ENCODE assay signal across 13 mouse cellular contexts in genomic region chr2:115131746-115132145, GRCm38 (mm10).
DNase-seq lines count a peak whose midpoint lies in the region; ATAC-seq and TF ChIP-seq lines count a peak whose summit lies in the region.
"Had no signal": no experiment of that assay in that cellular context is flagged by ENCODE, and none has a peak within 500 bp of the region (broad histone marks: within the 10 kb centered on the region; RNA-seq: fewer than 3 reads in every experiment).

No protein-coding gene starts in this region.

- H3K27me3 ChIP-seq in hindbrain, embryonic 10.5 days (ENCODE audit: insufficient read depth, poor library complexity, severe bottlenecking), result peaks cover 6% of the 10 kb centered on the region; the same call in 1 of the 2 replicates
- H3K27me3 ChIP-seq in hindbrain, postnatal 0 days (ENCODE audit: insufficient read depth, low read length), result no peaks in the 10 kb centered on the region
- H3K27me3 ChIP-seq in hindbrain, embryonic 13.5 days, result peaks cover 3% of the 10 kb centered on the region; the same call in 1 of the 2 replicates
- H3K27me3 ChIP-seq: megakaryocyte, embryonic 14.5 days; neural tube, embryonic 13.5 days had no signal

- no peak for TF ChIP-seq CTCF in hindbrain, postnatal 0 days (IDR thresholded peaks at IDR 0.05; ENCODE audit: low read depth)

- peak; percentile 3 for DNase-seq in hindbrain, embryonic 10.5 days (ENCODE audit: low spot score)
- no peak for DNase-seq in hindbrain, postnatal 0 days (ENCODE audit: low spot score)
- peak; percentile 35 for DNase-seq in brain, adult 2 months (ENCODE audit: low read depth, low spot score)
- DNase-seq in cerebellum, adult 9-11 months, result peak; percentile 17
- DNase-seq in frontal cortex, postnatal 14 days (ENCODE audit: low spot score in 2 of 2), result no peak
- no peak for DNase-seq in neural tube, embryonic 10.5 days (ENCODE audit: extremely low spot score, low spot score)
- DNase-seq: heart, adult 2 months; heart, postnatal 14 days; lung, adult 2 months had no signal

- H3K27ac ChIP-seq in hindbrain, embryonic 10.5 days, result no peak overlapping the region
- no peak overlapping the region for H3K27ac ChIP-seq in hindbrain, postnatal 0 days
- no peak overlapping the region for H3K27ac ChIP-seq in hindbrain, embryonic 13.5 days
- H3K27ac ChIP-seq: heart, adult 2 months; neural tube, embryonic 13.5 days had no signal

- no peaks in the 10 kb centered on the region for H3K36me3 ChIP-seq in hindbrain, embryonic 10.5 days
- H3K36me3 ChIP-seq in hindbrain, postnatal 0 days (ENCODE audit: insufficient read depth, low read length), result no peaks in the 10 kb centered on the region
- H3K36me3 ChIP-seq in hindbrain, embryonic 13.5 days, result no peaks in the 10 kb centered on the region
- H3K36me3 ChIP-seq: neural tube, embryonic 13.5 days had no signal

- H3K9me3 ChIP-seq in hindbrain, embryonic 10.5 days, result no peaks in the 10 kb centered on the region
- H3K9me3 ChIP-seq in hindbrain, postnatal 0 days (ENCODE audit: low read length), result no peaks in the 10 kb centered on the region
- no peaks in the 10 kb centered on the region for H3K9me3 ChIP-seq in hindbrain, embryonic 13.5 days
- H3K9me3 ChIP-seq: megakaryocyte, embryonic 14.5 days; neural tube, embryonic 13.5 days had no signal

- ATAC-seq in hindbrain, postnatal 0 days, result no peak
- ATAC-seq in hindbrain, embryonic 13.5 days (ENCODE audit: low FRiP score), result 0 out of 2 replicates have a peak, but pooled peaks have one; percentile 13
- ATAC-seq: intestine, postnatal 0 days had no signal

- peaks cover 12% of the 10 kb centered on the region for H3K4me1 ChIP-seq in hindbrain, embryonic 10.5 days (replicated peaks)
- H3K4me1 ChIP-seq in hindbrain, postnatal 0 days (ENCODE audit: insufficient read depth, low read length), result no peaks in the 10 kb centered on the region
- peaks cover 4% of the 10 kb centered on the region; the same call in 1 of the 2 replicates for H3K4me1 ChIP-seq in hindbrain, embryonic 13.5 days (replicated peaks)
- H3K4me1 ChIP-seq: megakaryocyte, embryonic 14.5 days had no signal

- no peak overlapping the region for H3K9ac ChIP-seq in hindbrain, postnatal 0 days (replicated peaks; ENCODE audit: low read length)
- no peak overlapping the region for H3K9ac ChIP-seq in hindbrain, embryonic 13.5 days
- H3K9ac ChIP-seq: neural tube, embryonic 13.5 days had no signal

- H3K4me2 ChIP-seq in hindbrain, postnatal 0 days (ENCODE audit: low read depth, low read length), result no peak overlapping the region
- no peak overlapping the region for H3K4me2 ChIP-seq in hindbrain, embryonic 13.5 days
- H3K4me2 ChIP-seq: neural tube, embryonic 13.5 days had no signal

- no peak overlapping the region for H3K4me3 ChIP-seq in hindbrain, embryonic 10.5 days
- no peak overlapping the region for H3K4me3 ChIP-seq in hindbrain, postnatal 0 days (ENCODE audit: low read length)
- no peak overlapping the region for H3K4me3 ChIP-seq in hindbrain, embryonic 13.5 days
- H3K4me3 ChIP-seq: heart, adult 2 months; megakaryocyte, embryonic 14.5 days; neural tube, embryonic 13.5 days had no signal

- 62% methylated on average over 2 of the region's 2 CpGs for WGBS in hindbrain, embryonic 10.5 days
- 44% methylated on average over 2 of the region's 2 CpGs for WGBS in hindbrain, postnatal 0 days
- WGBS in hindbrain, embryonic 13.5 days, result 45% methylated on average over 2 of the region's 2 CpGs

Comparison
In these comparisons a context has a peak if more than half of its experiments do, and no peak if none do; other contexts are left out.
1. DNase-seq: peak in hindbrain, embryonic 10.5 days (single experiment), brain, adult 2 months (single experiment) and cerebellum, adult 9-11 months (single experiment); none in hindbrain, postnatal 0 days (single experiment), frontal cortex, postnatal 14 days (0 of 2) and neural tube, embryonic 10.5 days (single experiment).